Mouse (Mus musculus) stomach, postnatal 0 days (tissue): Measurements from ENCODE around the gene Twistnb.

Source experiments
- CTCF ChIP-seq: IDR thresholded peaks from 2 replicates; pipeline ENCODE4 v1.5.1; 2016; ENCODE audit warnings: antibody characterized with exemption, low read depth, mild to moderate bottlenecking, moderate library complexity
- EP300 ChIP-seq: optimal IDR thresholded peaks from 2 replicates; pipeline ENCODE3; 2016; ENCODE audit warnings: antibody characterized with exemption

DNA sequence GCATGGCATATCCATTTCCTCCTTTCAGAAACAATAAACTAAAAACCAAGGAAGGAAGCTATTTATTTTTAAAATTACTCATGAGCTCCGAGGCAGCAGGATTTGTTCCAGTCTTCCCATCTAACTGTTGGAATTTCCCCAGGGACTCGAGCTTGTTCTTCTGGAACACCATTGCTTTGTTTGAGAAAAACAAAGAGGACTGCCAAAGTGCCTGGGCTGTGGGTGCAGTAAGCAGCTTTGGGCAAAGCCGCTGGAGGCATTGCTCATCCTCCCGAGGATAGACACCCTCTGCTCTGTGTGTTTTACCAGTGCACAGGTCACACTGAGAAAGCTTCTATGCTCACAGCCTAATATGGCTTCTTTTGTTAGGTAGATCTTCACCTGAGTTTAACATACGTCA is 26.8 kb downstream of the Twistnb start:
- no peak for TF ChIP-seq CTCF
- TF ChIP-seq EP300 = no peak
